Mouse (Mus musculus) layer of hippocampus, adult 18-20 months (tissue): Measurements from ENCODE around the gene Micall1. TPM values are rescaled to one million over a fixed set of nuclear protein-coding genes. Genes with fewer than 3 reads are reported as not detected.

ENCODE experiments used
- DNase-seq, 2 experiments: peaks; one replicate each; pipeline ENCODE4 v3.0.0; 2022; ENCODE audit warnings: low spot score in 2 of 2
- long read RNA-seq: library from polyadenylated mRNA; stranded (forward); transcript quantifications from one replicate; pipeline ENCODE4 v2.0.0, GENCODE M21; 2021
- total RNA-seq, 2 experiments: library from RNA; stranded (reverse); gene quantifications; 2 replicates each; pipeline ENCODE4 v1.2.3; 2021

Gene Micall1
- 10 to 100 TPM; 33.9 to 35.3 TPM for total RNA-seq
- long read RNA-seq, full-length matches to known transcripts = 12 of 27 reads
- long read RNA-seq, partial matches to known transcripts = 1 of 27 reads
- long read RNA-seq, other reads (novel, unspliced or antisense) = 14 of 27 reads

DNA sequence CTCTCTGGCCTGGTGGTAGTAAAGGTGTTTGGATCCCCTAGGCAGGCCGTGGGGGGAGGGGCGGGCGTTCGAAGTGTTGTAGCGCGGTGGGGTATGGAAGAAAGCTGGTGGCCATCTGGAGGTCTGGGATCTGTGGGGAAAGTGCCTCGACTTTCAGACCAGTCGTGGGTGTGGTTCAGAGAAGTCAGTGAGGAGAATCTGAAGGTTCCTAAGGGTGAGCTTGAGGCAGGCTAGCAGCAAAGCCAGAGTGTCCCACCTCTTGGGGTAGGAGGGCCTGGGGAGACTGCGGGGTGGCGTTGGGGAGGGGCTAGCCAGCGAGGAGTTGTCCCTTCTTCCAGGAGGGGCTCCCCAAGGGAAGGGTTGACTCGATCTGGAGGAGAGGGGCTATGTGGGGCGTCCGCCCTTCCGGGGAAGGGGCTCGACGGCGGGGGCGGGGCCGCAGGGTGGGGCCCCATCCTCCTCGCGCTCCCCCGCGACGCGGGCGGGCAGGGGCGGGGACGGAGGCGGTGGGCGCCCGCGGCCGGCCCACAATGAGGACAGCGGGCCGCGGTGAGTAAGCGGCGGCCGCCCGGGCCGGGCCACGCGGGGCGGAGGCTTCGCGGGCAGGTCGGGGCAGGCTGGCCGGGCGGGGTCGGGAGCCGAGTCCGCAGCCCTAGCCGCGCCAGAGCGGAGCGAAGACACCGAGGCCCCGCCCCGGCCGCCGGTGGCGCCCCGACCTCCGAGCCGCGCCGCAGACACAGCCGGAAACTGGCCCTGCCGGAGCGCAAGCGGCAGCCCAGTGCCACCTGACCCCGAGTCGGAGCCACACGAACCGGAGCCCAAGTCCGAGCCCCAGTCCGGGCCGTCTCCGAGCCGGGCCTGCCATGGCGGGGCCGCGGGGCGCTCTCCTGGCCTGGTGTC is at the start of gene Micall1:
Gene Micall1 (plus strand): TSS at position 478 of the 900 bp plus-strand sequence.
- peak in 1 of 2 experiments; percentile 48 for DNase-seq

DNA sequence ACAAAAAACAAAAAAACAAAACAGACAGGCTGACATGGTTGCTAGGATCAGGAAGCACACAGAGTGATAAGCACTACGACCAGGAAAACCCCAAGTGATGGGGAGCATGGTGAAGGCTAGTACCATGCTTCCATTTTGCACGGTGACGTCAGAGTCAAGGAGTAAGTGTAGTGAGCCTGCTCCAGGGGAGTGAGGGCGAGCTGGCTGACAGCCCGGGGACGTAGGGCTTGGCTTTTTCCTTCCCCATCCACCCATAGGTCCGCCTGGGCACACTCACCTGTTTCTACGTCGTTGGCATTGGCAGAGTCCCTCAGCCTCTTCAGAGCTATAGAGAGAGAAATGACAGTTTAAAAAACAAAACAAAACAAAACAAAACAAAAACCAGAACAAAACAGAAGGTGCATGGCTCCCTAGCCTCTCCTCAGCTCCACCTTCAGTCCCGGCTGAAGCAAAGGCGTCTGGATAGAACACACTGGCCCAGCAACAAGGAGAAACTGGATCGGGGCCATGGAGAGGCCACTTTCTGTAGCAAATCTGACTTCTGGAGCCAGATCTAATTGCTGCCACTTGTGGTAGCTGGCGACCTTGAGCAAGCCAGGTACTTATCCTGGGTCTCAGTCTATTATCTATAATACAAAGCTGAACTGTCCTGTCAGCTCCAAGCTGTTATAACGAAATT is 47.7 kb upstream of the Micall1 start:
- no peak for DNase-seq

DNA sequence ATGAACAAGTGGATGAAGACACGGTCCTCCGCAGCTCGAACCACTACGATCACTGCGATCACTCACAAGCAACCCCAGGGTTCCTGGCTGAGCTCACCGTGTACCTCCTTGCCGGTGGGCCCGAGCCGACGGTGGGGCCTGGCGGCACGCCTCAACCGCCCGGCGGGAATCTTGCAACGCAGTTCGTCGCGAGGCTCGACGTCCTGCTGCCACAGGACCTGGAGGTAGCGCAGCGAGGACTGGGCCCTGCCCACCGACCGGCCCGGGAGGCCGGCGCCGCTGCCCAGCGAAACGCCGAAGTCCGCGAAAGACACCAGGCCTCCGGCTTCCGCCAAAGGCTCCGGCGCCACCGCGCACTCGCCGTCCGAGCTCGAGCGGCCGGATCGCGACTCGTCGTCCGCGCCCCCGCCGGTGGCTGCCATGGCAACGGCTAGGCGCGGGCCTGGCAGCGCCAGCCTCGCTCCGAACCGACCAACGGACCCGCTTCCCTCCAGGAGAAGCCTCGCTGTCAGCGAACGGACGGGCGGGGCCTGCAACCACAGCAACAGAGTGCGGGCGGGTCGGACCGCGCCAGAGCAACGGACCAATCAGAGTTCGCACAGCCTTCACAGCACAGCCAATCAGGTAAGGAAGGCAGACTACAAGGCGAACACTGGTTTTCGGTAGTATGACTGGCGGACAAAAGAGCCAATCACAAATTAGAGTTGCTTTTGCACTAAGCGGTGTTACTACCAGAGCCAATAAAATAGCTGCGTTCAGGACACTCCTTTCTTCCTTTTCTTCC is 46.1 kb upstream of the Micall1 start, which contains the start of gene Ankrd54:
Gene Ankrd54 (minus strand): TSS at position 518 of the 784 bp plus-strand sequence.
- DNase-seq = peak; percentile 99 to 100

DNA sequence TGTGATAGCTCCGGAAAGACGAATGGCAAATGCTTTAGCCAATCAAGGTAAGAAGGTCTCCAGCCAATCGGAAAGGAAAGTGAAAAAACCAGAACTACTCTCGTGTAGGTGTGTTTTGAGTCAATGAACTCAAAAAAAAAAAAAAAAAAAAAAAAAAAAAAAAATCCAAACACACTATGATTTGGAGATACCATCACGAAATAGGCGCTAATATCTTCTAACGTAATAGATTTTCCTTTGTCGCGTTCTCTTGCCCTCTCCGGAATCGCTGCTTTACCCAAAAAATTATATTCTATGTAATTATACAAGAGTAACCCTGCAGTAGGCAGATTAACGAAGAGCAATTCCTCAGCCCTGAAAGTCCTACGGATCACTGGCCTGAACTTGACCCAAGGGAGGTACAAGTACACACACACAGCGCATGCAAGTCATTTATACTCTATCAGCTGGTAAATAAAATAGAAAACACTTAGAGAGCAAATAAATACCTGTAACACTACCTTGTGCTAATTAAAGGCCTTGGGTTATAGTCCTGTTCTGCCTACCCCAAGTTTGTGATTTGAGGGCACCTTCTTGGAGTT is 45.4 kb upstream of the Micall1 start:
- no peak for DNase-seq

DNA sequence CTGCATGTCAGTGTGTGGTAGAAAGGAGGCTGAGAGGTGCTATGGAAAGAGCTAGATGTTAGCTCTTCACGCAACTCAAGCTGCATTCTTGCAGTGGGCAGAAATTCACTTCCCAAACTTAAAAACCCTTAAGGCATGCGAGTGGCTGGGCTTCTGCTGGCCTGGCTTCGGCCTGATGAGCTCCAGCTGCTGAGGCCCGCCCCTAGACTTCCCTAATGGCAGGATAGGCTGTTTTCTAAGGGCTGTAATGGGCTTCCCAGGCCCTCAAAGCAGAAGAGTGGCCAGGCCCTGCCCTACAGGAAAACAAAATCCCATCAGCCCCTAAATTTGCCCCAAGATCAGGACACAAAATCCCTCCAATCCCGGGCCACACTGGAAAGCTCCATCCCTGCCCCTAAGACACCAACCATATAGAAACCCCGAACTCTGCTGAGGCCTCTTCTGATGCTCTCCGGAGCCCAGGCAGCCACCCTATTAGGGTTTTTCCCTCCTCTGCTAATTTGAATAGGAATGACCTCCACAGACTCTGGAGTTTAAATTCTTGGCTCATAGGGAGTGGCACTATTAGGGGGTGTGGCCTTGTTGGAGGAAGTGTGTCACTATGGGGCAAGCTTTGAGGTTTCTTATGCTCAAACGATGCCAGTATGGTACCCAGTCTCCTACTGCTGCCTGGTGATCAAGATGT is 43.5 kb upstream of the Micall1 start:
- DNase-seq = no peak

DNA sequence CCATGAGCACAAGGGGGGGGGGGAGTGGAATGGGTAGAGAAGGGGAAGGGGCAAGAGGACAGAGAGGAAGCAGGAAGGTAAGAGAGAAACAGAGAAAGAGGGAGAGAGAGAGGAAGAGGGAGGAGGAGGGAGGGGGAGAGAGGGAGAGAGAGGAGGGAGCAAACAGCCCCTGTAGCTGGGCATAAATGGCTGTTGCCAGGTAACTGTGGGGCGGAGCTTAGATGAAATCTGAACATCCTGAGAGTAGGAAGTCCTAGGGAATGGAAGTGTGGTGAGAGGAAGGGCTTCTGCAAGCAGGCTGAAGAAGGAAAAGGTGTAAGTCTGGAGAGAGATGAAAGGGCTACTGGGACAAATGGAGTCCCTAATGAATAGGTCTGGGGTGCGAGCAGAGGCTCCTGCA is 42.4 kb upstream of the Micall1 start:
- no peak for DNase-seq

DNA sequence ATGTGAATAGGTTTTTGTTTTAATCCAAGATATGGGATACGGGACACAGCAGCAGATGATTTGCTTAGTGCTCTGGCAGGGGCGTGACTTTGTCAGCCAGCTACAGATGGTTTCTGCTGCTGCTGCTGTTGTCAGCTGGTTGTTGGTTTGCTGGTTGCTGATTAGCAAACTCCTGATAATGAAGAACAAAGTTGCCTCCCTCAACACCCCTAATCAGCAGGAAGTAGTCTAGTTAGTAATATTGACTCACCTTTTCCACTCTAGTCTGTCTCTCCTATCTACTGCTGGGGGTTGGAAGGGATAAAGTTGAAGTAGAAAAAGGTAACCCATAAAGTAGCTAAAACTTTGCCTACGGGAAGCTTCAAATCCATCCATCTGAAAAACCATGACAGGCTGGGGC is 41.1 kb upstream of the Micall1 start:
- no peak for DNase-seq

DNA sequence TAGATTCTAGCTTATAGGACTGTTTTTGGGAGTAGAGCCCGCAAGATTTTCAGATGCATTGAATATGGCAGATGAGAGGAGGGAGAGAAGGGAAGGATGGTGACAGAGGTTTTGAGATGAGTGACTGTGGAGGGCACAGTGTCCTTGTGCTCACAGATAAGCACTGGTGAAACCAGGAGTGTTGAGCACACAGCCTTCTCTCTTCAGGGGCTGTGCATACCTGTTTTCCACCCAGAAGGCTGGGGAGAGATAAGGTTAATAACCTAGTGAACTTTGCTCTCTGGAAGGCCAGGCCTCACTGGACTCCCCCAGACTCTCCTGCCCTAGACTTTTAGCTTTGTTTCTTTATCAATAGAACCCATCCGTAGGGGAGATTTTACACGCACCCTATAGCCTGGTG is 40.3 kb upstream of the Micall1 start:
- DNase-seq = no peak

DNA sequence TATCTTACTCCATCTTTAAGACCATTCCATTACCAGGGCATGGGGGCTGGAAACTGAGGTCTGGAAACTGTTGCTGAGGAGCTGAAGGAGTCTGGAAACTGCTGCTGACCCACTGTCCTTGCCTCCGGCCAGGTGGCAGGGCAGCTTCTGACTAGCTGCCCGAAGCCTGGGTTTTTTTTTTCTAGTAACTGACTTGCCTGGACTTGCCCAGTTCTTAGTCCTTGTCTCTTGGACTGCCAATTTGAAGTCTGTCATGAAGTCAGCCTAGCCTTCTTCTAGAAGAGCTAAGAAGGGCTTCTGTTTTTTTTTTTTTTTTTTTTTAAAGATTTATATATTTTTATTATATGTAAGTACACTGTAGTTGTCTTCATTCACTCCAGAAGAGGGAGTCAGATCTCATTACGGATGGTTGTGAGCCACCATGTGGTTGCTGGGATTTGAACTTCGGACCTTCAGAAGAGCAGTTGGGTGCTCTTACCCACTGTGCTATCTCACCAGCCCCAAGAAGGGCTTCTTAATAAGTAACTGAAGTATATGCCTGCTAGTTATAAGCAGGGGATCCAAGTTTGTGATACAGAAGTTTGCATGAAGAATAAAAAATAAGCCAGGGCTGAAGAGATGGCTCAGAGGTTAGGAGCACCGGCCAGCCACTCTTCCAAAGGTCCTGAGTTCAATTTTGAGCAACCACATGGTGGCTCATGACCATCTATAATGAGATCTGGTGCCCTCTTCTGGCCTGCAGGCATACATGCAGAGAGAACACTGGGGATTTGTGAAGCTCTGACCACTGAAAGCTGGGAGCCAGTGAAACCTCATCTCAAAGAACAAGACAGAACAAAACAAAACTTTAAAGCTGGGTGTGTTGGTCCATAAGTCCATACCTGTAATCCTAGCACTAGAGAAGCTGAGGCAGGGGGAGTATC is 37.3 kb upstream of the Micall1 start:
- DNase-seq = peak in 1 of 2 experiments; percentile 62

DNA sequence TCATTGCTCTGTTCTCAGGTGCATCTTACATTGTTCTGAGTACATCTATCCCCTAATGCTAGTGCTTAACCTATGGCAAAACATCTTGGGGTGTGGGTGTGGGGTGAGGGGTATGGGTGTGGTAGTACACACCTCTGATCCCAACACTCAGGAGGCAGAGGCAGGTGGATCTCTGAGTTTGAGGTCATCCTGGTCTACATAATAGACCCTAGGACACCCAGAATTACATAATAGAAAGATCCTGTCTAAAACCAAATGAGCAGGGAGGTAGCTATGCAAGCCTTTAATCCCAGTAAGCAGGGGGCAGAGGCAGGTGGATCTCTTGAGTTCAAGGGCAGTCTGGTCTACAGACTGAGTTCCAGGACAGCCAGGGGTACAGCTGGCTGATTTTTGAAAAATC is 34.9 kb upstream of the Micall1 start:
- no peak for DNase-seq

DNA sequence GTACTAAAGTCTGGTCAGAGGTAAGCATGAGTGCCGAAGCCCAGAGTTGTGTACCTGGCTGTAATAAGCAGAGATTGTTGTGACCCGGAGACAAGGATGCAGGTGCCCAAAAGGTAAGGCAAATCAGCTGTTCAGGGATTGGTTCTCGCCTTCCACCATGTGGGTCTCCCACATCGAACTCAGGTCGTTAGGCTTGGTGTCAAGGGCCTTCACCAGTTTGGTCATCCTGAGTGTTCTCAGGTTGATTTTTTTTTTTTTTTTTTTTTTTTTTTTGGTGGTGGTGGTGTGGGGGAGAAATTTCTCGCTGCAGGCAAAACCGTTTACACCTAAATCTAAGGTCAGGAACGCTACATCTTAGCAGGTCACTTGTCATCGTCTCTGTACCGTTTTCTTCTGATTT is 34.3 kb upstream of the Micall1 start:
- DNase-seq = no peak

DNA sequence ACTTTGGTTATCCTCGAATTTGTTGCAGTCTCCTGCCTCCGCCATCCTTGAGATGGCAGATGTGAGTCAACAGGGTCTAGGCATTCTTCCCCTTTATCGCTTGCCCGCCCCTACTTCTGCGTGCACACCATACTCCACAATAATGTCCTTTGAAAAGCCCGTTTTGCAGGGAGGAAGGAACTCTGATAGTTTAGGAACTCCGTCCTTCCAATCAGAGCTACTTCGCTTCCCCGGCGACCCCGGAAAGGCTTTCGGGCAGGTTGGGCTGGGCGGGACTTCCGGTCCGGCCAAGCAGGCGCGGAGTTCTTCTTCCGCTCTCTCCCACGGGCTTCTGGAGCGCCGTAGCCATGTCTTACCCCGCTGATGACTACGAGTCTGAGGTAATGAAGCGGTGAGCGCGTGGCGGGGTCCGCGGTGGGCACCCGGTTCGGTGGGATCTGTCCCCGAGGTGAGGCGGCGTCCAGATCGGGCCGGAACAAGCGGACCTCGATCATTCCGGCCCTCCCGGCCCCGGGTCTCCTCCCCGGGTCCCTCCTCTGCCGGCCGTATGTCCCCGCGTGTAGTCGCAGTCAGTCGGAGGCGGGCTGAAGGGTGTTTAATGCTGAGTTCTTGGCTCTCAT is 33.7 kb upstream of the Micall1 start, which contains the start of gene Eif3l:
Gene Eif3l (plus strand): TSS at position 267 of the 620 bp plus-strand sequence.
- peak; percentile 85 to 87 for DNase-seq

DNA sequence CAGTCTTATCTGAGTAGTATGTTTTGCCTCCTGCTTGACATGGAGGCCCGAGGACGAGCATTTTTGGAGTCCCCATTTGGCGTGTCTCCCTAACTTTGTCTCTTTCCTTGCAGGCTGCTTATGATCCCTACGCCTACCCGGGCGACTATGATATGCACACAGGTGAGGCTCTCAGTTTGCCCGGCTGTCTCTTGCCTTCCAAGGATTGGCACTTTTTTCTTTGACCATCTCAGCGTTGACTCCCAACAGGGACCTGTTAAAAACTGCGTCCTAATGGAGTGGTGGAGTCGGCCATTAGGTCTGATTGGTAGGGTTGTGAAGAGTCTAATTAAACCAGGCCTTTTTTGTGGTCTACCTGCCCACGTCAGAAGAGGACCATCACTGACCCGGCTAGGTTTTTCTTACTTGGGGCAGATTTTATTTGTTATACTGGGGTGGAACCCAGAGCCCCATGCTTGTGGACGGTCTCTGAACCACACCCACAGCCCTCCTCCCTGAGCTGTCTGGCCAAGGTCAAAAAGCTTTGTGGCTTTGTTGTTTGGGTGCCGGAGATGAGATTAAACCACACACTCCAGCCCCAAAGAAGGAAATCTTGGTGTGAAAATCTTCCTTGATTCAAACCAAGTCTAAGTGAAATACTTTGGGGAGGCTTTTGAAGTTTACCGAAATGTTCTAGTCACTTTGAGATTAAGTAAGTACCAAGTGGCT is 32.9 kb upstream of the Micall1 start:
- no peak for DNase-seq

DNA sequence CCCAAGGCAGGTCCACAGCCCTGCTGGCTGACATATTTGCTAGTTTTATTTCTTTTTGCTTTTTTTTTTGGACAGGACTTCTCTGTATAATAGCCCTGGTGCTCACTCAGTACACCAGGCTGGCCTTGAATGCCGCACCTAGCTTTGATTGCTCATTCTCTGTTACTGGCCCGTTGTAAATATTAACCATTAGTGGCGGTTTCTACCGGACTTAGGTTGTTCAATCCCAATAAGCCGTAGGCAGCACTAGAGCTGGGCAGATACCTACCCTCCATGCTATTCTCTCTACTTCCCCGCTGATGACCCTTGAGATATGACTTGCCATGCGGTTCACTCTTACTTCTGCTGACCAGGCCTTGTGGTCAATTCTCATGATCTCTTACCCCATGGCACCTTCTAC is 29.1 kb upstream of the Micall1 start:
- no peak for DNase-seq

DNA sequence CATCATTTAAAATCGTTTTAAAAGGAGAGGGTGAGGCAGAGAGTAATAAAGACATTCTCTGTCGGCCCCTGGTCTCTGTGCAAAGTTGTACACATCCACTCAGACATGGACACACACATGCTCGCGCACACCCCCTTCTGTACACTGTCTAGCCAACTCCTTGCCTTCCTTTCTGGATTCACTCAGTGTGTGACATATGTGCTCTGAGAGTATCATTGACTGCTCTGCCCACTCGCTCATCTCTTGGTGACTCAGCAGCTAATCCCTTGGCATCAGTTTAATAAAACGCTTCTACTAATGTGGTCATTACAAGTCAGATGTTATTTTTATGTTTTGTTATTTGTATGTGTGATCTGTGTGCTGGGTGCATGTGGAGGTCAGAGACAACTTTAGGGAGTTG is 16.4 kb upstream of the Micall1 start:
- peak in 1 of 2 experiments; percentile 65 for DNase-seq

DNA sequence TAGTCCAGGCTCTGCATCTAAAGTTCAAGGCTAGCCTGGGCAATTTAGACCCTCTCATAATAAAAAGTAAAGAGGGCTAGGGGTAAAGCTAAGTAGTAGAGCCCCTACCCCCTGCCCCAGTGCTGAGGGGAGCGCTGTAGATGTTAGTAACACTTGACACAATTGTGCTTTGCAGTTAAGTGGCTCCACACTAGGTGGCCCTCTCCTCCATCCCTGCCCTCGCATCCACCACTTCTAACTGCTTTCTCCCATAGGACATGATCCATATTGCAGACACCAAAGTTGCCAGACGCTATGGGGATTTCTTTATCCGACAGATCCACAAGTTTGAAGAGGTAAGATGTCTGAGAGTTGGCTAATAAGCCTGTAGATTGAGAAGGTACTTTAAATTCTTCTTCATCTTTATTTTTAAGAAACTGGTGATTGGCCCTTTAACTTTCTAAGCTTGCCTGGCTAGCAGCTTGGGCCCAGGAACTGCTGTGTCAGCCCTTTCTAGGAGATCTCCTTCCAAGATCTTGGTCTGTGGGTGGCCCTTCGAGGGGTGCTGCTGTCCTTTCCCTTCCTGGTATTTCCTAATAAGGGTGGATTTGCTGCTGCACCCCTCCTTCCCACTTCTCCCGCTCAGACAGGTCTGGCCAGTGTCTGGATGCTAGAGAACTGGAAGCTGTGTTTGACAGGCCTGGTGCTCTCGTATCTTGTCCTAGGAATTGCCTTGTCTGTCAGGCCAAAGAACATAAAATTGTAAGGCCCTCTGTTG is 15.4 kb upstream of the Micall1 start:
- DNase-seq = peak in 1 of 2 experiments; percentile 74

DNA sequence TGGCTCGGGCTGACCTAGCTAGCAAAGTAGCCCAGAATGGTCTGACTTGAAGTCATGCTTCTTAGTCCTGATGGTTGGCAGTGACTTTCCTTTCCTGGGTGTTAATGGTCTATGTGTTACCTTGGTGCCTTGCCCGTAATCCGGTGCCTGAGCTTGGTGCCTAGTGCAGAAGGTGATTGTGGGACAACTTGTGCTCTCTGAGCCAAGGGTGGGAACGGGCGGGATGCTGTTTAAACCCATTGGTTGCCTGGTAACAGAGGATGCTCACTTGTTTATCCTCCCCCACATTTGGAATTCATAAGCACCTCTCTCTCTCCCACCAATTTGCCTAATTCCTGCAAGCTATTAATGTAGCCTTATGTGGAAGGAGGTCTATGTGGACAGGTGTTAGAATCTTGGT is 13.2 kb upstream of the Micall1 start:
- peak; percentile 46 to 63 for DNase-seq
